Mouse (Mus musculus) T-helper 17 cell (primary cell): ENCODE results near the gene Lrp2.
"Not testable (repeated sequence)": the region's sequence is repeated elsewhere in the genome, so short reads cannot be mapped to it uniquely, and the experiment has no call there.

Source experiments
- in situ Hi-C, 2 experiments: fragments of 300-600 bp; cut with MboI, MseI; formaldehyde crosslinking; loops; 1 replicate in 1 of 2; 2 replicates in 1 of 2; pipeline ENCODE4 v1.15.1; 2025; ENCODE audit warnings: high pct_unique_total_duplicates in 2 of 2

The Lrp2 gene

DNA sequence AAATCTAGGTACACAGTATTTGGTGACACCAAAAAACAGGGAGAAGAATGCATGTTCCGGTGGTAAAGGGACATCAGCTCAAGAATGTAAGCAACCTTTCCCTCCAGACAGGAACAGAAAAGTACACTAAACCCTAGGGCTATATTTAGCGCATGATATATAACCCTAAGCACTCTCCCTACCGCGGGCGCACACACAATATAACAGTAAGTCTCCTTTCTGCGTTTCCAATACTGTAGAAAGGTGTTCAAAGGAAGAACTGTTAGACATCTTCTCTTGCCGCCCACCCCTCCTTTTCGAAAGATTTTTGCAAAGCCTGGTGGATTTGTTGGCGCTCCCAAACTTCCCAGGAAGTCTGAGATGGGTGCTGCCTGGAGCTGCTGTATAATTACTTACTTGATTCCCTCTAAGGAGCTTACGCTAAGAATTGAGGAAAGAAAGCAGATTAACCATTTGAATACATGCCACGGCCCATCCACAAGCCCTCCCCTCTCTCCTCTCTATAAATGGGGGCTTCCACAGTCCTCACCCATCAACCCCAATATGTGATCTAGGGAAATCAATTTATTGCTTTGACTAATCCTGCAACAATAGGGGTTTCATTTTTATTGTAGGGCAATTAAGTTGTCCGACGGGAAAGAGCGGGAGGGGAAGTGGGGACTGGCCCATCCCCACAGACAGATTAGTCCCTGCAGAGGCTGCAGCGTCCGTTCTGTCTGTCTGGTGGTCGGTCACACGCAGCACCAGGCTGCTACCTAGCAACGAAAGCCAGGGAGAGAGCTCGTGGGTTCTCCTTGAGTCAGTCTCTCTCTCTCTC, 1.5 kb downstream of the Lrp2 start:
- in situ Hi-C loops = no loop called here

DNA sequence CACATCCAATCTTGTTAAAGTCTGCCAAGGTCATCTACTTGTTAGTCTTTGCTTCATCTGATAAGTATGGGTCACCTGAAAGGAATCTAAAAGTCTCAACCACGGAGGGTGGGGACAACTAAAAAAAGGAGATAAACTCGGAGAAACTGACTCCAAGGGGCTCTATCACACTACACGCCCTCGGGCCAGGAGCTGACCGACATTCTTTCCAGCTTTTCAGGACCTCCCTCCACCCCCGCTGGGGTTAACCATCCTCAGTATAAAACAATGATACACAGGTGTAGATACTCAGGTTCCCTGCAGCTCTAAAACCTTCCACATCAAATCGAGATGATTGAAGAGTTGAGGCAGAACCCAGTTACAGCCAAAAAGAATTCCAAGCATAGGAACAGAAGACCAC, 3.0 kb downstream of the Lrp2 start:
- in situ Hi-C loops = no loop called here

DNA sequence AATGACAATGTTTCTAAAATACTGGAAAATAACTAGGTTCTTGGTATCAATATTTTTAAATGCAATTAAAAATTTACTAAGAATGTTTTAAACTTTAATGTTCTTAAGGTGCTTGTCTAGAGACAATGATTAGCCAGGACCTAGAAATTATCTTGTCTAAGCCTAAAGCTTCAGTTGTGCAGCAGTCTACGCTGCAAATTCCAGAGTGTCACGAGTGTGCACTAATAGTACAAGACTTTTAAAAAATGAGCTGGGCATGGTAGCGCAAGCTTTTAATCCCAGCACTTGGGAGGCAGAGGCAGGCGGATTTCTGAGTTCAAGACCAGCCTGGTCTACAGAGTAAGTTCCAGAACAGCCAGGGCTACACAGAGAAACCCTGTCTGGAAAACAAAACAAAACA, 3.8 kb downstream of the Lrp2 start:
- in situ Hi-C loops = not testable (repeated sequence)

DNA sequence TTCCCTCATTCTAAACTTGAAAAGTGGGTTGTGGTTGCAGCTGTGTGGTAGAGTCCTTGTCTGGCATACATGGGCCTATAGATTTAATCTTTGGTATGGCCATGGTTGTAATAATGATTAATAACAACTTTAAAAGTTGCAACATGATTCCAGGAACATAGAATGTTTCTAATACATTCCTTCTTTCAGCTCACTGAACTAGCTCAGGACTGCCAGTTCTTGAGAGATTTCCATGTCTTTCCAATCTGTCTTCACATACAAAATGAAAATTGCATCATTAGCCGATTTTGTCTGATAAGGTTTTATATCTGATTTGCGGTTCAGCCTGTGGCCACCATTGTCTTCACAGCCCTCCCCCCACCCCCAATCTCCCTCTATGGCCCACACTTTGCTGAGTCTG, 5.8 kb downstream of the Lrp2 start:
- in situ Hi-C loops = no loop called here

DNA sequence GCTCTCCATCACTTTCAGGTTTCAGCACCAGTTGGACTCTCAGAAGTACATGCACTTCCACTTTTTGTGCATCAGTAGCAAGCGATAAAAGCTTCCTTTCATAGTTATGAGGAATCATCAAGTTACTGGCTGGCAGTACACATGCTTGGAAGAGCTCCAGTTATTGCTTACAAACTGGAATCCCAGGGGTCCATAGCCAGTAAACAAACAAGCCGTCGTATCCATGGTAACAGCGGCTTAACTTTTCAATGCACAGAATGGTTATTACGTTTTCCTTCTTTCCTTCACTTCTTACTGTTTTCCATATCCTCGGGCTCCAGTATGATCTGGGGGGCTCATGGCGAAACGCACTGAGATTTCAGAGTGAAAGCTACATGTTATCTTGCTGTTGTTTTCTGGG, 7.7 kb downstream of the Lrp2 start:
- in situ Hi-C loops = no loop called here

DNA sequence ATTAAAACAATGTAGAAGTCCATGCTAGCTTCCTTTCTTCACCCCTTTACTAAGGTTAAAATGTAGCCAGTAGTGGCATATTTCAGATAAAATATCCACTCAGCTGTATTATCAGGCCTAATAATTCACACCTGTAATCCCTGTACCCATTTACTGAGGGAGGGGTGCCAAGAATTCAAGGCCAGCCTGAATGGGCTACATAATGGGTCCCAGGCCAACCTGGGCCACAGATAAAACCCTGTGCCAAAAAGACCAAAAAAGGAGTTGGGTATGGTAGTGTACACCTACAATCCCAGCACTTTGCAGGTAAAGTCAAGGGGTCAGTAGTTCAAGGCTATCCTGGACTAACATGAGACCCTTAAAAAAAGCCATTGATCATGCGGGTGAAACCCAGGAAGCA, 9.3 kb downstream of the Lrp2 start:
- in situ Hi-C loops = no loop called here

DNA sequence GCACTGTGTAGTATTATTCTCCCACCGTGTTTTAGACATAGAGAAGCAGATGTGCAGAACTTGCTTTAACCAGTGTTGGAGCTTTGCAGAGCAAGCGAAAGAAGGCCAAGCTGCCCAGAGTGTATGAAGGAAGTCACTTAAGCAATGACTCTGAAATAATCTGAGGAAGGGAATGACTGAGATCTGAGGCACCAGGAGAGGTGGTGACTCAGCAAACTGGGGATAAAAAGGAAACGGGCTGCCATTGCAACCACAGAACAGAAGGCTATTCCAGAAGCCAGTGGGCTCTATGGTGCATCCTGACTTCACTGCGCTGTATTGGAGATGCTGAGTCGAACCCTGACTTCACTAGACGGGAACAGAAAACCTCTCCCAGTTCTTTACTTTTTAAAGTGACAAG, 10.9 kb downstream of the Lrp2 start:
- in situ Hi-C loops = no loop called here

DNA sequence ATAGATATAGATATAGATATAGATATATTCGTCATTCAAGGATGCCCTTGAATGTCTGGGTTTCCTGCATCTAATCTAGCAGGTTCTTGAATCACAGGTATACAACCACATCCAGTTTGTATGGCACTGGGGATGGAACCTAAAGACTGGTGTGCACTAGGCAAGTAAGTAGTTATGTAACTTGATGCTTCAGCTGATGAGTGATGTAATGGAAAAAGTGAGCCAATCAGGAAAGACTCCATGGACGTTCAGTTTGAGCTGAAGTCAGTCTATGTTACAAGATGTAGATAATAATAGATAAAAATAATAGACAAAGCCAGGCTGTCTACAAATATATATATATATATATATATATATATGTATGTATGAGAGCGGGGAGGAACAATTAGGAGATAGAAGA, 11.6 kb downstream of the Lrp2 start:
- in situ Hi-C loops = no loop called here

DNA sequence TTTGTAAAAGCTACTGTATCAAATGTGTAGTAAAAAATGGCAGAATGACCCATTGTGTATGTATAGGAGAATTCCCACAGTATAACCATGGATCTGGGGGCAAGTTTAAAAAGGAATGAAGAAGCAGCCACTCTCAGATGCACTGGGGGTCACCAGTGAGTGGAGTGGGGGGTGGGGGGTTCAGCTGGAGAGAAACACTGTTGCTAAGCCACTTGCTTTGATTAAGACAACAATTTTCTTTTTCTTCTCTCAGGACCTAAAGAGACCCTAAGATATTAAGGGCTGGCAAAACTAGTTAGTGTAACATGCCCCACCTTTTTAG, 12.2 kb downstream of the Lrp2 start:
- in situ Hi-C loops = no loop called here

DNA sequence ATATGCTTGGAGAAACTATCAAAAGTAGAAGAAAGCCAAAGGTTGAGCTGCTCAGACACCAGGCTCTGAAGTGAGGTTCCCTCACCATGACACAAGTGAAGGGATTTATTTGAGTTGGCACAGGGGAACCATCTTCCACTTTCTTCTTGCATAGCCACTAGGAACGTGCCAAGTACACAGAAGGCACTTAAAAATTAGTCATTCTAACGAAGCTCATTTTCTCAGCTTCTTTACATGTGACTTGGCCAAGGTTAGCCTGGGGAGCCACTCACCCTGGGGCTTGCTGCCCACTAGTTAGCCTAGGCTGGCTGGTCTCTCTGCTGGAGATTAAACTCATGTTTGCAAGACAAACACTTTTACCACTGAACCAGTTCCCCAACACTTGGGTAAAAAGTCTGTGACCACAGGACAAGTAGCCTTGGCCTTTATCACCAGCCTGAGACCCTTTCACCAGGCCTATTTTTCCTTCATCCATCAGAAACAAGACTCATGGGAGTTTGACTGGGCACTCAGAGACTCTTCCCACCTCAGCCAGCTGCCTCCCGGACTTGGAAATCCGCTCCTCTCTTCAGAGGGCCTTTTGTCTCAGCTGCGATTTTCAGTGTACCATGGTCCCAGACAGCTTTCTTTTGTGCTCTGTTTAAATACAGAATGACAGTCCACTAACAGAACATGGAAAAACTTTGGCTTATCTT, 12.7 kb downstream of the Lrp2 start:
- in situ Hi-C loops = no loop called here

DNA sequence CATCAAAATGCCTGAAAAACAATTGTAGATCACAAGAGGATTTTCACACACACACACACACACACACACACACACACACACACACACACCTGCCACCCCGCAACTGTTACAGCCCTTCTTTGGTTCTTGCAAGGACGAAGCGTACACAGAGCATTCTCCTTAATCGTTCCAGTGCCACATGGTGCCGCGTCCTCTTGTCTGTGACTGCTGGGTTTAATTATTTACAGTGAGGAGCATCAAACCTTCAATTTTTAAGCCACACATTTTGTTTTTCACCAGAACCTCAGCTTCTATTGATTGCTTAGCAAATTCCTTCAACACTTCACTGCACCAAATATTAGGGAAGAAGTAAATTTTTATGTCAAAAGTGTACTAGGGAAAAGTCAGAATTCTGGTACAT, 15.3 kb downstream of the Lrp2 start:
- in situ Hi-C loops = no loop called here

DNA sequence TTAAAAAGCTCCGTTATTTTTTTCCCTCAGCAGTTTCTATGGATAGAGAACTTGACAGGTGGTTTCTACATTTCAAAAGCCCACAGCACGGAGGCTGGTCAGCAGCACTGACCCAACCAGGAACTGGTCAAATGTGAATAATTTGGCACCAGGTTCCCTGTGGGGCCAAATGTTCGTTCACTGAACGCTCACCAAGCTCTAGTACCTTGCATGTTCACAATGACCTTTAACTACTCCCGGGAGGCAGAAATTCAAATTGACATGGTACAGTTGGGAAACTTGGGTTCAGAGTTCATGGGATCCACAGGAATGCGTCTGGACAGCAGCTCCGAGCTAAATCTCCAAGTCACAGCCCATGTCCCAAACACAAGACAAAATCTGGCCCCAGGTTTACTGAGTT, 19.6 kb downstream of the Lrp2 start:
- in situ Hi-C loops = loop anchor here in 1 of 2 experiments (10.0 kb wide), 2 partner anchors 411 to 1651 kb away; no protein-coding TSS in a partner anchor

DNA sequence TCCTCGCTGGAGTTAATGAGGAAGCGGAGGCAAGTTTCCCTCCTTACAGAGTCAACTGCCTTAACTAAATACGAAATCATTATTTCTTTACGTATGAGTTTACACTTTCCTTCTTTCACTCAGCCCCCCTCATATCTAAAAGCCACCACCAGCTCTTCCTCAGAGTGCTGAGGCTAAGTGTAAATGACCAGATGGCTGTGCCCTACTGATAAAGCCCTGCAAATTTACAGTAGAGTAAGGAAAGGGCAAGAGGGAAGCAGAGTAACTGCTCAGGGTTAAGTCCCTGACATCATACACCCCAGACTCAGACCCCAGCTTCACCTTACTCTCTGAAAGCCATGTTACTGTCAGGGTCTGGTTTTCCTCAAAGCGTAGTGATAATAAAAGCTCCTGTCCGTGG, 22.4 kb downstream of the Lrp2 start:
- in situ Hi-C loops = loop anchor here in 1 of 2 experiments (10.0 kb wide), 2 partner anchors 409 to 1649 kb away; no protein-coding TSS in a partner anchor

DNA sequence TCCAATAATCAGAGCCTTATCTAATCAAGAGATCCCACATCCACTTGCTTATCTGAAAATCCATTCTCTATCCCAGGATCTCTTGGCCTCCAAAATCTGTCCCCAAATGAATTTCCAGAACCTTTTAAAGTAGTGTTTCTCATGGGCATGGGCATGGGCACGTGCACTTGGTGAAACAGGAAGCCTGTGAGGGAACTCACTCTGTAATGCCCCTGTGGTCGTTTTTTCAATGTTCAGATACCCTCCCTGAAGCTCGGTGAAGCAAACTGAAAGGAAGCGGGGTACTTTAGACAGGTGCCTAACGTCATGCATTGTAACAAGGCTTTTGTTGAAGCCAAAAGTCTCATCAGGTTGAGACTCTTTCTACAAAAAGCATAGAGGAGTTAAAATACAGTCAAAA, 23.1 kb downstream of the Lrp2 start:
- in situ Hi-C loops = loop anchor here in 1 of 2 experiments (10.0 kb wide), 2 partner anchors 408 to 1648 kb away; no protein-coding TSS in a partner anchor

DNA sequence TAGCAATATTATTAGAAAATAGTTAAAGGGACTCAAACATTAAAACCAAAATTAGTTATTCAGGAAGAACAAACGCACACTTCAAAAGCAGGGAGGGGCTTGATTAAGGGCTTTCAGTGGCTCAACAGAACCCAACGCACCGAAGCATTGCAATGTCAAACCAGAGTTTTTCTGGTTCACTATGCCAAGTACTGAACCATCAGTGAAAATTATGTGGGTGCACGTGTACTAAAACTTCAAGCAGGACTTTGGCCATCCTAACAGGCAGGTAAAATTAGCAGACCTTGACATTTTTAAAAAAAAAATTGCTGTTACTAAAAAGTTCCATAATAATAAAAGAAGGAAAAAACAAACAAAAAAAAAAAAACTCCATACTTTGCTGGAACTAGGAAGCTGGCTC, 25.6 kb downstream of the Lrp2 start:
- in situ Hi-C loops = loop anchor here in 1 of 2 experiments (10.0 kb wide), 2 partner anchors 405 to 1645 kb away; no protein-coding TSS in a partner anchor

DNA sequence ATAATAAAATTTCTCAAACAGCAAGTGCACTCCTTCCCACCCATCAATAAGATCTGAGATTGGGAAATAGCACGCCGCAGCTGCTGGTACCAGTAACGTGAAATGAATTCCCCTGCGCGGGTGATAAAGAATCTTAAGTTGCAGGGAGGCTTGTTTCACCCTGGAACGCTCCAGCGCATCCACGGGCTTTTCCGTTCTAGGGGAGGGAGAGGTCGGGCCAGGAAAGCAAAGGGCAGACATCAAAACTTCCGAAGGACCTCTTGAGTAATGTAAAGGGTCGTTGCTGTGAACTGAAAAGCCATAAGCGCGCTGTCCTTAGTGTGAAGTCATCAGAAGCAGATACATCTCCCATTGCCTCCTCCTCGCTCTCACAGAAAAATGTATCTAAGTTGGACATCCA, 26.5 kb downstream of the Lrp2 start:
- in situ Hi-C loops = no loop called here

DNA sequence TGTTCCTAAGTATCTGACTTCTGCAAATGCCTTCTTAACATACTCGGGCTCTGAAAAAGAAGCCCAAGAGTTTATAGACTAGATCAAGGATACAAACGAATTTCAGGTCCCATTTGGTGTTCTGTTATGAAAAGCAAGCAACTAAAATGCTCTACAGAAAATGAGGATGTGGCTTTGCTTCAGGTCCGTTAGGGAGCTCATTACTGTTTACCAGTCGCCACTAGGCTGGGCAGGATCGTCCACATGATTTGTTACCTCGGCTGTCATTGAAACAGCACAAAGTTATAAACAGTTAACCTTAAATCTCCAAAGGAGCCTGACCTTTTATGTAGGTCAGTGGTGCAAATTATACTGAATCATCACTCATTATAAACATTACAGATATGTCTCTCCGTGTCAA, 29.2 kb downstream of the Lrp2 start:
- in situ Hi-C loops = no loop called here

DNA sequence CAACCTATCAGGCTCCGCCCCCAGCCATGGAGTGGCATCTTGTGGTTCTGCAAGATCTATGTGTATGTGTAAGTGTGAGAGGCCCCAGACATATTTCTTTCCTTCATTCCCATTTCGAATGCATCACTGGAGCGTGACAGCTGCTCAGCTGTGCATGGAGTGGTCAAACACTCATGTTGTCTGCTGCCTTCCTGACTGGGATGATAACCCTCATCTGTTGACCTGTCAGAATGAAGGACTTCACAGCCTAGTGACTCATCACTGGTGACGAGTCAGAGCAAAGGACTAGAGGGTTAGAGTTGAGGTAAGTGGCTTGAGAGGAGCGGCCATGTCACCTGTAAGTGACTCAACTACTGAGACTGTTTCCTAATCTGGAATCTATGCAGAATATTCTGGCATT, 34.2 kb downstream of the Lrp2 start:
- in situ Hi-C loops = no loop called here

DNA sequence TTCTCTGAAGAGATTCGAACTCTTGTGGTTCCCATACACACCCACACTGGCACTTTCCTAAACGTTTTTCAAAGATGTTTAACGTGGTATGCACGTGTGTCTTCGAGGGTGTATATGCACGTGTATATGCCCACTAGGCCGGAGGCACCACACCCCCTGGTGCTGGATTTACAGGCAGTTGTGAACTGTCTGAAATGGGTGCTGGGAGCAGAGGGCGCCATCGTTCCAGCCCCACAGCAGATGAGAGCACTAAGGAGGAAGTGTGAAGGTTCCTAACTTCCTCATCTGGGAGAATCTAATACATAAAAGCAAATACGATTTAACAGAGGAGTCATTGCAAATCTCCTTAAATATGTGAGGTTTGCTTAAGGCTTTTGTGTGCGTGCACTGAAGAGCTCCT, 39.0 kb downstream of the Lrp2 start:
- in situ Hi-C loops = no loop called here

DNA sequence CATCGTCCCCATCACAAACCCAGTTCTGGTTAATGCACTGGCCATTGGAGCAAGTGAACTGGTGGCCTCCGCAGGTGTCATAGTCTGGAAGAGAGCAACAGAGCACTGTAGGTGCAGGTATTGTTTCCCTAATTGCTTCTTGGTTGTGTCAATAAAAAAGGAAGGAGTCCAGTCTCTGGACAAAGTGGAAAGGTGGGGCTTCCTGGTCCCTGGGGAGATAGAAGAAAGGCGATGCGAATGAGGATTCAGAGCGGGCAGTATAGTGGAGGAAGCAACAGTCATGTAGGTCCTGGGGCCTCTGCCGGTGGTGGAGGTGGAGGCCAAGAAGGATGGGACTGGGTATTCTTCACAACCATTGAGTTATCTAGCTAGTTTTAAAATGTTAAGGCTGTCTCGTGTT, 49.8 kb downstream of the Lrp2 start:
- in situ Hi-C loops = no loop called here

DNA sequence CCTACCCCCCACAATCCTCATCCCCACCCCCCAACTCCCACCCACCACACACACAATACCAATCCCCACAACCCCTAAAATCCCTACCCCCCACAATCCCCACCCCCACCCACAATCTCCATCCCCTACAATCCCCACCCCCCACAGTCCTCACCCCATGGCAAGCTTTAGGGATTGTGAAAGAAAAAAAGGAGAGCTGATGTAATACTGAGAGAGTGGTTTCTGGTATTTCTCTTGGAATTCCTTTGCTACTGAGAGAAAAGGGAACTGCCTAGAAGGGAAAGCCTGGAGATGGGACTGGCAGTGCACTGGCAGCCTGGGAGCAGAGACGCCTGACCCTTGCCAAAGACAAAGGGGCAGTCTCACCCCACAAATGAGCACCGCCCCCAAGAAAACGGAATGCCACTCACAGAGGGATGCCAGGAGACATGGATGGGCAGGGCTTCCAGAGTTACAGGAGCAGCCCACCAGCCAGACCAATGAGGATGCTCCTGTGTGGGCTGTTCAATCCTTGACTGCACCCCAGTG, 54.3 kb downstream of the Lrp2 start:
- in situ Hi-C loops = no loop called here

DNA sequence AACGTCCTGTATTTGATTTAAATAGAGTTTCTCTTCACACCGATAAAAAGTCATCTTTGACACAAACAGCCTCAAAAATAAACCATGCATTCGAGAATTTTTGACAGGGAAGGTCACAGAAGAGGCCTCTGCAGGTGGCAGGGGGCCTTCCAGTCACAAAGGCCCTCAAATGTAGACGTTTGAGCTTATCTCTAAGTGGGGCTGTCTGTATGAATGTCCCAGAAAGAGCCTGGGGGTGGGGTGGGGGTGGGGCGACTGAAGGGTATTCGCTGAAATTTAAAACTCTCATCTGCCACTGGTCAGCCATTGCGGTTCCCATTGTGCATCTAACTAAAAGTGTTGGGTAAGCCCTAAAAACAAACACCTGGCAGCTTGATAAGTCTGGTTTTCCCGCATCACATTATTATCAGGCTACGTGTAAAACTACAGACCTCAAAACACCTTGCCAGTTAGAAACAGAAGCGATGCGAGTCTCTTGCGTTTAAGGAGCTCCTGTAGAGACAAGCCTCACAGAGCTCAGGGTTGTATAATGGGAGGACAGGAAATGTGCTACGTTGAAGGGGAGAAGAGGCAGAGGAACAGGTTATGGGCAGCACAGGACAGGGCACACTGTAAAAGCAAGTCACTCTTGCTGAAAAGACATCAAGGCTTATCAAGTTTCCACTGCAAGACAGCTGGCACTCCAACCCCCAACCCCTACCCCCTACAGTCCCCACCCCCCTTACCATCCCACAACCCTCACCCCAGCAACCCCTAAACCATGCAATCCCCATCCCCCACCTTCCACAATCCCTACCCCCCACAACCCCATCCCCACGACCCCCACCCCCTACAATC, 55.0 kb downstream of the Lrp2 start:
- in situ Hi-C loops = no loop called here
